Mouse (Mus musculus) midbrain, embryonic 10.5 days (tissue): Measurements from ENCODE around the gene Filip1l. TPM values are rescaled to one million over a fixed set of nuclear protein-coding genes. Genes with fewer than 3 reads are reported as not detected.

Experiments
- DNase-seq: peaks from one replicate; pipeline ENCODE4 v3.0.0-alpha.2; 2017; ENCODE audit warnings: low spot score
- H3K27ac ChIP-seq: fragments of 300-500 bp; sonication (generic); replicated peaks from 2 replicates; pipeline ENCODE4 v1.5.1; 2016; ENCODE audit warnings: mild to moderate bottlenecking
- H3K27me3 ChIP-seq: fragments of 300-500 bp; sonication (generic); 2 replicates; pipeline ENCODE4 v1.6.1; 2016; ENCODE audit warnings: low read depth, mild to moderate bottlenecking; ENCODE audit not compliant: poor library complexity, severe bottlenecking
- H3K36me3 ChIP-seq: fragments of 300-500 bp; sonication (generic); 2 replicates; pipeline ENCODE4 v1.6.1; 2016; ENCODE audit warnings: mild to moderate bottlenecking, moderate library complexity
- H3K4me1 ChIP-seq: fragments of 300-500 bp; sonication (generic); 2 replicates; pipeline ENCODE4 v1.6.1; 2016
- H3K4me3 ChIP-seq: fragments of 300-500 bp; sonication (generic); 2 replicates; pipeline ENCODE4 v1.5.1; 2016; ENCODE audit warnings: mild to moderate bottlenecking, moderate library complexity
- H3K9me3 ChIP-seq: fragments of 300-500 bp; sonication (generic); replicated peaks from 2 replicates; pipeline ENCODE4 v1.6.1; 2016; ENCODE audit warnings: mild to moderate bottlenecking
- WGBS: fragments of 180-500 bp; shearing (Covaris S2); methylation state at CpG from one replicate; pipeline ENCODE4 v1.1.7; 2016; 5-methylcytosine and 5-hydroxymethylcytosine counted together
- polyA plus RNA-seq: library from polyadenylated mRNA; unstranded; fragments of >200 nt; fragmentation: Nextera tagmentation; extraction: Ambion mirVana; gene quantifications from 2 replicates; pipeline ENCODE4 v1.2.1, GENCODE M21; 2016

Filip1l gene
- polyA plus RNA-seq, 1 experiment from 2014 or later = 6.7 TPM

DNA sequence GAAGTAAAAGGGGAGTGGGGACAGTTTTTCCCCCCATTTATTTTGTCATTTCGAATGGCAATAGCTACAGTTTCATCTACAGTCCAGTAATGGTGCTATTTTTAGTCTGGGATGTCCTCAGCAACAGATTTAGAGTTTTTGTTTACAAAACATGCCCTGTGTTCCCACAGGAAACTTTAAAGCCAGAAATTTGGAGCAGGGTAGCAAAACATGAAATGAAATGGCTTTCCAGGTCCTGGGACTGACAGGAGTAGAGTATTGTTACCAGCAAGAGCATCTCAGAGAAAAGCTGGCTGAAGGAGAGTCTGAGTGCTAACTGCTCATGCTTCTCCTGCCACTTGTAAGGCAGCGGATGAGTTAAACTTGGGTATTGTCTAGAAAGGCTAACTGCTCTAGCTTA, 22.8 kb upstream of the Filip1l start:
- no peak for DNase-seq
- H3K27me3 ChIP-seq = no peaks in the 10 kb centered on the region
- 86% methylated on average over 2 of the region's 2 CpGs for WGBS

GRCm38 (mm10) chr16:57332301-57332700, 20.6 kb upstream of the Filip1l start:
- no peaks in the 10 kb centered on the region for H3K27me3 ChIP-seq
- no peaks in the 10 kb centered on the region for H3K9me3 ChIP-seq
- H3K36me3 ChIP-seq = no peaks in the 10 kb centered on the region
- no peak overlapping the region for H3K4me3 ChIP-seq
- H3K27ac ChIP-seq = no peak overlapping the region
- WGBS = 88% methylated on average over 7 of the region's 7 CpGs
- DNase-seq = no peak
- H3K4me1 ChIP-seq = no peaks in the 10 kb centered on the region

More for the DNA sequence above, 22.8 kb upstream of the Filip1l start:
- Histone ChIP-seq H3K4me1 (no peaks in the 10 kb centered on the region), H3K9me3 (no peaks in the 10 kb centered on the region), H3K36me3 (no peaks in the 10 kb centered on the region), H3K4me3 (no peak overlapping the region), H3K27ac (no peak overlapping the region)

- Histone ChIP-seq H3K4me3 (no peak overlapping the region), H3K9me3 (no peaks in the 10 kb centered on the region), H3K36me3 (no peaks in the 10 kb centered on the region), H3K4me1 (peaks cover 6% of the 10 kb centered on the region; the same call in 1 of the 2 replicates), H3K27me3 (no peaks in the 10 kb centered on the region), H3K27ac (no peak overlapping the region)
- WGBS = 82% methylated on average over 11 of the region's 11 CpGs
- DNase-seq = no peak
These were observed 16.0 kb upstream of the Filip1l start for GRCm38 (mm10) chr16:57336770-57337423.

- DNase-seq = no peak
- WGBS = 86% methylated on average over 8 of the region's 8 CpGs
These were observed 12.9 kb upstream of the Filip1l start for GRCm38 (mm10) chr16:57339765-57340612.

GRCm38 (mm10) chr16:57340613-57340898, 12.3 kb upstream of the Filip1l start:
- Histone ChIP-seq H3K27me3 (no peaks in the 10 kb centered on the region), H3K27ac (no peak overlapping the region), H3K4me3 (no peak overlapping the region), H3K9me3 (no peaks in the 10 kb centered on the region), H3K4me1 (peaks cover 6% of the 10 kb centered on the region; the same call in 1 of the 2 replicates), H3K36me3 (no peaks in the 10 kb centered on the region)
- DNase-seq = no peak
- 68% methylated on average over 5 of the region's 5 CpGs for WGBS

More at GRCm38 (mm10) chr16:57339765-57340612, 12.9 kb upstream of the Filip1l start:
- H3K27me3 ChIP-seq = no peaks in the 10 kb centered on the region
- no peak overlapping the region for H3K27ac ChIP-seq
- H3K9me3 ChIP-seq = no peaks in the 10 kb centered on the region
- H3K36me3 ChIP-seq = no peaks in the 10 kb centered on the region
- no peak overlapping the region for H3K4me3 ChIP-seq
- peaks cover 6% of the 10 kb centered on the region; the same call in 1 of the 2 replicates for H3K4me1 ChIP-seq

- Histone ChIP-seq H3K27me3 (no peaks in the 10 kb centered on the region), H3K36me3 (no peaks in the 10 kb centered on the region), H3K27ac (no peak overlapping the region), H3K4me3 (no peak overlapping the region), H3K9me3 (no peaks in the 10 kb centered on the region), H3K4me1 (peaks cover 4% of the 10 kb centered on the region; the same call in 1 of the 2 replicates)
- WGBS = 70% methylated on average over 3 of the region's 3 CpGs
- no peak for DNase-seq
These were observed 6.6 kb upstream of the Filip1l start for GRCm38 (mm10) chr16:57346258-57346657.

DNA sequence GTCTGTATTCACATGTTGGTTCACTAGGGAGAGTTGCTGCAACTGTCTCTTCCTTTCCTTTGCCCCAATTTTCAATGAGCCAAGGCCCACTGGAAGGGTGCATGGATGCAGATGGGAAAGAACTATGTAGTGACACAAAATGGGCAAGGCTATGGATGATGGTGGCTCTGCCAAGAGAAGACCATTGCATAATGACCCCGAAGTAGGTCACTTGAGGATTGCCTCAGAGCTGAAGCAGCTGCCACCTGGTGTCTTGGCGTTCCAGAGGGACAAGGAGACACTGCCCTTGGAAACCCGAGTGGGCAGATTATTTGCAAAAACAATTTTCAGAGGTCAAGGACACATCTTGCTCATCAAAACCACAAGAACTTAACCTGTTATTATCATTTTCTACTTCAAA, 3.9 kb upstream of the Filip1l start:
- no peak for DNase-seq
- Histone ChIP-seq H3K9me3 (no peaks in the 10 kb centered on the region), H3K4me3 (no peak overlapping the region), H3K27ac (no peak overlapping the region), H3K4me1 (peaks cover 17% of the 10 kb centered on the region), H3K27me3 (no peaks in the 10 kb centered on the region), H3K36me3 (no peaks in the 10 kb centered on the region)
- WGBS = 88% methylated on average over 3 of the region's 3 CpGs

DNA sequence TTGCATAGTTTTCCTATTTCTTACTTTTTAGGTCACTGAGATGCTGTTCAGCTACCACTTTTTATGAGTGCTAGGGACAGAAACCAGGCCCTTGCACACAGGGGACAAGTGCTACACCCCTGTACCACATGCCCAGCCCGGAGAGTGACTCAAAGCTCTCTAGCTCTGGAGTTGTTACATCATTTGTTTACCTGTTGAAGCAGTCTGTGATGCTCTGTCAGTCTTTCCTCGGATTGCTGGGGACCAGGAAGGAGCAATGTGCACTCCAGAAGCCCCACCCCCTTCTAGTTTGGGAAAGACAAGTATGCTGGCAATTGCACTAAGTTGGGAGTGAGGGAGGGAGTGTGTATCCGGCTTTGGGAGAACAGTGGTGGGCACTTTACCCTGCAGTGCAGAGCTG, 3.2 kb upstream of the Filip1l start:
- no peak overlapping the region for H3K27ac ChIP-seq
- WGBS = 70% methylated on average over 3 of the region's 3 CpGs

DNA sequence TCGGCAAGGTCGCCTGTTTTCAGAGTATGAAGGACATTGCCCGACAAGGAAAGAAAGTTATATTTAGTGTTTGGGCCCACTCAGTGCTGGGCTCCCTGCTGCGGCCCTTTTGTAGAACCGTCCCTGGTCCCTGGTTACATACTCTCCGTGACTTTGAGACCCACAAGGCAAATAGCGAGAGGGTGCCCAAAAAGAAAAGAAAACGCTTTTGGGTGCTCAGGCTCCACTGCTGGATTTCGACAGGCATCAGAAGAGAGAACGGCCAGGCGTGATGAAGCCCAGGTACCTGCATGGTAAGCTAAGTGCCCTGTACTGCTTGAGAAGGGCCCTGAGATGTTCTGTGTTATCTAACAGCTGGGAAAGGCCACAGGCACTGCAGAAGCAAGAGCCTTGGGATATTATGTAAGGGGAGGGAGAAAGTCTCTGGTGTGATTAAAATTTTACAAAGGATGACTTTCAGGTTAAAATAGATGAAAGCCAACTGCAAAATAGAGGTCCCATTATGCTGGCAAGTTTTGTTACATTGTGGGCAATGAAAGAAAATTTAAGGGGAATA, 351 bp downstream of the Filip1l start:
- H3K4me1 ChIP-seq = peaks cover 16% of the 10 kb centered on the region
- no peak overlapping the region for H3K27ac ChIP-seq
- WGBS = 88% methylated on average over 11 of the region's 11 CpGs
- H3K4me3 ChIP-seq = no peak overlapping the region
- H3K27me3 ChIP-seq = no peaks in the 10 kb centered on the region
- no peak for DNase-seq
- no peaks in the 10 kb centered on the region for H3K36me3 ChIP-seq
- H3K9me3 ChIP-seq = no peaks in the 10 kb centered on the region

More for the DNA sequence above, 3.2 kb upstream of the Filip1l start:
- H3K36me3 ChIP-seq = no peaks in the 10 kb centered on the region
- no peak for DNase-seq
- H3K4me1 ChIP-seq = peaks cover 17% of the 10 kb centered on the region
- H3K27me3 ChIP-seq = no peaks in the 10 kb centered on the region
- no peak overlapping the region for H3K4me3 ChIP-seq
- H3K9me3 ChIP-seq = no peaks in the 10 kb centered on the region

GRCm38 (mm10) chr16:57353932-57354331, 1.0 kb downstream of the Filip1l start:
- WGBS = 85% methylated on average over 6 of the region's 6 CpGs
- no peaks in the 10 kb centered on the region for H3K9me3 ChIP-seq
- no peak for DNase-seq
- H3K36me3 ChIP-seq = no peaks in the 10 kb centered on the region
- H3K27me3 ChIP-seq = no peaks in the 10 kb centered on the region
- H3K4me1 ChIP-seq = peaks cover 16% of the 10 kb centered on the region
- no peak overlapping the region for H3K4me3 ChIP-seq
- H3K27ac ChIP-seq = no peak overlapping the region

GRCm38 (mm10) chr16:57356454-57356853, 3.6 kb downstream of the Filip1l start:
- no peak overlapping the region for H3K4me3 ChIP-seq
- no peaks in the 10 kb centered on the region for H3K27me3 ChIP-seq
- H3K27ac ChIP-seq = no peak overlapping the region
- H3K36me3 ChIP-seq = no peaks in the 10 kb centered on the region
- H3K4me1 ChIP-seq = peaks cover 14% of the 10 kb centered on the region
- H3K9me3 ChIP-seq = no peaks in the 10 kb centered on the region
- DNase-seq = no peak
- 74% methylated on average over 6 of the region's 6 CpGs for WGBS

- 90% methylated on average over 6 of the region's 6 CpGs for WGBS
- H3K4me3 ChIP-seq = no peak overlapping the region
- DNase-seq = no peak
- peaks cover 13% of the 10 kb centered on the region for H3K4me1 ChIP-seq
- no peaks in the 10 kb centered on the region for H3K27me3 ChIP-seq
- H3K9me3 ChIP-seq = no peaks in the 10 kb centered on the region
- H3K27ac ChIP-seq = no peak overlapping the region
- no peaks in the 10 kb centered on the region for H3K36me3 ChIP-seq
These were observed 4.1 kb downstream of the Filip1l start for GRCm38 (mm10) chr16:57357011-57357410.

- Histone ChIP-seq H3K4me1 (peaks cover 13% of the 10 kb centered on the region), H3K27me3 (no peaks in the 10 kb centered on the region), H3K36me3 (no peaks in the 10 kb centered on the region), H3K27ac (no peak overlapping the region), H3K4me3 (no peak overlapping the region), H3K9me3 (no peaks in the 10 kb centered on the region)
- 91% methylated on average over 10 of the region's 10 CpGs for WGBS
- DNase-seq = no peak
These were observed 6.4 kb downstream of the Filip1l start for GRCm38 (mm10) chr16:57359251-57359650.
